Mouse (Mus musculus): ENCODE measurements around the gene Tepp.

- TF ChIP-seq POLR2A (IDR thresholded peaks at IDR 0.05; ENCODE audit: borderline replicate concordance, extremely low read depth, low read depth, low read length) (peak; percentile 71; the same call in 1 of the 2 replicates), CTCF (IDR thresholded peaks at IDR 0.05; ENCODE audit: insufficient read depth, low read length) (no peak)
Measured at GRCm38 (mm10) chr8:95293891-95294290, 16.5 kb upstream of the Tepp start.

All from lung, adult 2 months (tissue).